Mouse (Mus musculus): Measurements from ENCODE around the gene Filip1. TPM values are rescaled to one million over a fixed set of nuclear protein-coding genes. Genes with fewer than 3 reads are reported as not detected.

Gene Filip1
- total and polyA plus RNA-seq, 3 experiments, result not detected

DNA sequence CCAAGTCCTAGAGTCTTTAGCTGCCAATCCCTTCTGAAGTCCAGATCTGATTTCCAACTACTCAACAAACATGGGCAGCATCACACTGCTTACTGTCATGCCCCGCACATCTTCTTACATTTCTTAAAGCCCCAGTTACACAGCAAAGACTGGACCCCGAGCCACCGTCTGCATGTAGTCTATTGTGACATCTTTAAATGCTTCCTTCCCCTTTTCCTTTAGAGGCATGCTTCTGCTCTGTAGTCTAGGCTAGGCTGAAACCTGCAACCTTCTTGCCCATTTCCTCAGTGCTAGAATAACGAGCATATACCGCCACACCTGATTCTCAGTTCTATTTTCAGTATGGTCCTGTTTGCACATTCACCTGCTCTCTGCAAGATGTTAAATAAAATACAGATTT lies 196.2 kb downstream of the Filip1 start:
- TF ChIP-seq CHD2 (IDR thresholded peaks at IDR 0.05; ENCODE audit: low read length) (no peak), ZKSCAN1 (IDR thresholded peaks at IDR 0.05; ENCODE audit: low read depth, low read length) (no peak), BHLHE40 (IDR thresholded peaks at IDR 0.05; ENCODE audit: borderline replicate concordance, low read depth, low read length) (no peak), SIN3A (IDR thresholded peaks at IDR 0.05; ENCODE audit: low read length) (no peak), MXI1 (IDR thresholded peaks at IDR 0.05; ENCODE audit: low read depth, low read length) (no peak), ZC3H11A (IDR thresholded peaks at IDR 0.05; ENCODE audit: low read depth, low read length) (no peak), NRF1 (IDR thresholded peaks at IDR 0.05; ENCODE audit: insufficient read depth, low read depth, low read length, poor library complexity, severe bottlenecking) (no peak), TCF12 (IDR thresholded peaks at IDR 0.05; ENCODE audit: low read depth, low read length) (no peak), ZNF384 (IDR thresholded peaks at IDR 0.05; ENCODE audit: low read depth, low read length) (no peak)
- Histone ChIP-seq H3K4me1 (ENCODE audit: control insufficient read depth in 1 of 2, insufficient read depth in 2 of 2, low read length in 2 of 2) (no peaks in the 10 kb centered on the region; a peak in 1 of 4 replicates), H3K27me3 (ENCODE audit: control insufficient read depth in 1 of 2, insufficient read depth in 2 of 2, low read length in 2 of 2) (no peaks in the 10 kb centered on the region; a peak in 1 of 4 replicates), H3K27ac (ENCODE audit: control insufficient read depth, low read depth, low read length) (no peak overlapping the region), H3K79me2 (ENCODE audit: control insufficient read depth, insufficient read depth, low read length, poor library complexity) (no peaks in the 10 kb centered on the region), H3K9me3 (replicated peaks; ENCODE audit: insufficient read depth, low read length) (no peaks in the 10 kb centered on the region), H3K9ac (ENCODE audit: control insufficient read depth, low read depth, low read length, poor library complexity, severe bottlenecking) (no peak overlapping the region), H3K4me3 (ENCODE audit: control insufficient read depth in 1 of 2, insufficient read depth in 1 of 2, low read depth in 2 of 2, low read length in 2 of 2) (no peak overlapping the region), H3K36me3 (ENCODE audit: control insufficient read depth in 1 of 2, insufficient read depth in 2 of 2, low read length in 2 of 2) (no peaks in the 10 kb centered on the region)
- no peak for DNase-seq (ENCODE audit: low read depth, low spot score)

DNA sequence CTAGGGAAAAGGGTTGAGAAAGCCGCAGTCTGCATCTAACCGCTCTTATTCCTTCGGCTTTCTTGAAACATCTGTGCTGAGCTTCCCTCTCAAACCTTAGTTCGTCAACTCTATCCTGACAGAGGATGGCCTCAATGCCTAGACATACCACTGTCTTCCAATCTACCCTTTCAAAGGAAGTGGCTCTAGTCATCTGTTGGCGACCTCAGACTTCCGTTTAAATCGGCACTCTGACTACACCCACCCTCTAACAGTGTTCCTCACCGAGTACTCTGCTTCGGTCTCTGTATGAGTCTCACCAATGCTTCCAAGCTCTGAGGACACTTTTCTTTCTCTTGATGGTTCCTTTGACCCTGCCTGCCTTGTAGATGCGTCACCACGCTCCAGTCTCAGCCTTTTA lies 196.6 kb downstream of the Filip1 start:
- peaks cover 0 to 2% of the 10 kb centered on the region in 2 experiments; a peak in 1 of 4 replicates for H3K4me1 ChIP-seq (ENCODE audit: control insufficient read depth in 1 of 2, insufficient read depth in 2 of 2, low read length in 2 of 2)
- H3K79me2 ChIP-seq (ENCODE audit: control insufficient read depth, insufficient read depth, low read length, poor library complexity), result no peaks in the 10 kb centered on the region
- no peak overlapping the region for H3K4me3 ChIP-seq (ENCODE audit: control insufficient read depth in 1 of 2, insufficient read depth in 1 of 2, low read depth in 2 of 2, low read length in 2 of 2)
- DNase-seq (ENCODE audit: low read depth, low spot score), result no peak
- TF ChIP-seq GATA1 (IDR thresholded peaks at IDR 0.05; ENCODE audit: low read depth, low read length), result no peak
- no peak for TF ChIP-seq MAX (IDR thresholded peaks at IDR 0.05; ENCODE audit: low read length)
- no peak for TF ChIP-seq USF2 (IDR thresholded peaks at IDR 0.05; ENCODE audit: borderline replicate concordance in 1 of 2, insufficient read depth in 1 of 2, low read depth in 1 of 2, low read length in 2 of 2)
- no peak for TF ChIP-seq RAD21 (IDR thresholded peaks at IDR 0.05; ENCODE audit: low read depth, low read length)
- TF ChIP-seq MAFK (IDR thresholded peaks at IDR 0.05; ENCODE audit: borderline replicate concordance, low read depth, low read length), result no peak
- no peak for TF ChIP-seq MXI1 (IDR thresholded peaks at IDR 0.05; ENCODE audit: low read depth, low read length)
- no peak for TF ChIP-seq CHD2 (IDR thresholded peaks at IDR 0.05; ENCODE audit: low read length)
- TF ChIP-seq RCOR1 (IDR thresholded peaks at IDR 0.05; ENCODE audit: low read depth, low read length), result no peak
- TF ChIP-seq TAL1 (IDR thresholded peaks at IDR 0.05; ENCODE audit: low read length), result no peak
- no peak for TF ChIP-seq BHLHE40 (IDR thresholded peaks at IDR 0.05; ENCODE audit: borderline replicate concordance, low read depth, low read length)
- TF ChIP-seq CHD1 (IDR thresholded peaks at IDR 0.05; ENCODE audit: low read depth, low read length), result no peak
- TF ChIP-seq ZKSCAN1 (IDR thresholded peaks at IDR 0.05; ENCODE audit: low read depth, low read length), result no peak
- TF ChIP-seq CTCF (IDR thresholded peaks at IDR 0.05 in 2 of 3, conservative IDR thresholded peaks at IDR 0.05 in 1 of 3; ENCODE audit: control insufficient read depth in 1 of 3, insufficient read depth in 1 of 3, low read depth in 2 of 3, low read length in 3 of 3, poor library complexity in 1 of 3, severe bottlenecking in 1 of 3), result no peak
- no peak for TF ChIP-seq POLR2AphosphoS5 (IDR thresholded peaks at IDR 0.05; ENCODE audit: borderline replicate concordance, low read depth, low read length)
- no peak overlapping the region for H3K9ac ChIP-seq (ENCODE audit: control insufficient read depth, low read depth, low read length, poor library complexity, severe bottlenecking)
- no peak overlapping the region for H3K27ac ChIP-seq (ENCODE audit: control insufficient read depth, low read depth, low read length)
- no peaks in the 10 kb centered on the region for H3K9me3 ChIP-seq (replicated peaks; ENCODE audit: insufficient read depth, low read length)
- peaks cover 0 to 1% of the 10 kb centered on the region in 2 experiments; a peak in 1 of 4 replicates for H3K36me3 ChIP-seq (ENCODE audit: control insufficient read depth in 1 of 2, insufficient read depth in 2 of 2, low read length in 2 of 2)
- no peaks in the 10 kb centered on the region for H3K27me3 ChIP-seq (ENCODE audit: control insufficient read depth in 1 of 2, insufficient read depth in 2 of 2, low read length in 2 of 2)

Data from MEL (cell line).